Mouse (Mus musculus): ENCODE measurements around the gene Crat. TPM values are rescaled to one million over a fixed set of nuclear protein-coding genes. Genes with fewer than 3 reads are reported as not detected.
"Not testable (repeated sequence)": the region's sequence is repeated elsewhere in the genome, so short reads cannot be mapped to it uniquely, and the experiment has no call there.

The Crat gene
- total RNA-seq, 2 experiments from 2014 or later: 378 to 382 TPM

GRCm38 (mm10) chr2:30440701-30441517 is 25.3 kb upstream of the Crat start:
- peak; percentile 81 for DNase-seq (ENCODE audit: low spot score)

DNA sequence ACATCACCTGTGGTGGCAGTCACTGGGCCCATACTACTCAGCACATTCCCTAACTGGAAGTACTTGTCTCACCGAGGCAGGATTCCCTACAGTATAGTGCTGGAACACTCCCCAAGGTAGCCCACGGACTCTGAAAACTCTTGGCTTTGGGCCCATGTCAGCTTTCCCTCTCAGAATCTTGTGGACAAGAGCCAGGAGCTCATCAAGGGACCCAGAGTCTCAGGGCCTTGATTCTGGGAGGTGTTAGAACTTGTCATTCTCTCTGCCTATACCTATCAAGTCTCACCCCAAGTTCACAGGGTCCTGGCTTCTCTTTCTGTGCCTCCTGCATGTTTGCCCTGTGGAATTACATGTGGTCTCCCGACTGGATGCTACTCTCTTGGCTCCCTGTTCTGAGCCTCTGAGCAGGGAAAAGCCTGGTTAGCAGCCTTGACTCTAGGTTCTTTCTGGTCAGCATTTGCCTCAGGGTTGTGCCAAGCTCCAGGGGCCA is 24.6 kb upstream of the Crat start:
- DNase-seq (ENCODE audit: low spot score): no peak

GRCm38 (mm10) chr2:30439631-30440030 is 24.0 kb upstream of the Crat start:
- no peak for DNase-seq (ENCODE audit: low spot score)

GRCm38 (mm10) chr2:30437791-30438190 is 22.2 kb upstream of the Crat start:
- no peak for DNase-seq (ENCODE audit: low spot score)

GRCm38 (mm10) chr2:30436809-30437208 is 21.2 kb upstream of the Crat start:
- DNase-seq (ENCODE audit: low spot score): no peak

- DNase-seq (ENCODE audit: low spot score): peak; percentile 47
Observed at GRCm38 (mm10) chr2:30436156-30436545, 20.5 kb upstream of the Crat start.

DNA sequence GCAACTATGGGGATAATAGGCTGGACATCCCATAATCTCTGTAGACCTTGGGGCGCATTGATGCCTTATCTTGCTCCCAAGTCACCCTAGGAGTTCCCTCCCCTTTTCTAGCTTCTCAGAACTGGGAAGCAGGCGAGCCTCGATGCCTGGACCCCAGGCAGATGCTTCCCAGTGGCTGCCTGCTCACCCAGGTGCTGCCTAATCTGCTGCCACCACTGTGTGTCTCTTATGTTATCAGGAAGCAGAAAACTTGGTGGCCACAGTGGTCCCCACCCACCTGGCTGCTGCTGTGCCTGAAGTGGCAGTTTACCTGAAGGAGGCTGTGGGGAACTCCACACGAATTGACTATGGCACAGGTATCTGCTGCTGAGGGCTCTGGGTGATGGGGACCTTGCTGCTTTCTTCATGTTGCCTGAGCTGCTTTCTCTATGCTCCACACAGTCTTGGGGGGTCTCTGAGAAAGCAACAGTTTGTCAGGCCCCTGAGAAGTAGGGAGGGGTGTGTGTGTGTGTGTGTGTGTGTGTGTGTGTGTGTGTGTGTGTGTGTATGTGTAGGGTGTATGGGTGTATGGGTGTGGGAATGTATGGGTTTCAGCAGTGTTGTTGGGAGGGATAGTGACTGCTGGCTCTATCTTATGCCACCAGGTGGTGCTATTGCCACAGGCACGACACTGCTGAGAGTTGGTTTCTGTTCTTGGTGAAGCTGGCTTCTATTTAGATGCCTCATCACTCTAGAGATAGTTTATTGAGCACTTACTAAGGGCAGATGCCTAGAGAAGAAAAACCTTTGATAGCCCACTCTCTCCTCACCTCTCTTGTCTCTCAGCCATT is 19.9 kb upstream of the Crat start:
- peak; percentile 75 for DNase-seq (ENCODE audit: low spot score)

- peak; percentile 90 for DNase-seq (ENCODE audit: low spot score)
Observed at GRCm38 (mm10) chr2:30429156-30429555, 13.5 kb upstream of the Crat start.

GRCm38 (mm10) chr2:30421432-30421831 is 5.8 kb upstream of the Crat start:
- no peak for DNase-seq (ENCODE audit: low spot score)

GRCm38 (mm10) chr2:30419112-30419511 is 3.5 kb upstream of the Crat start:
- DNase-seq (ENCODE audit: low spot score): no peak

DNA sequence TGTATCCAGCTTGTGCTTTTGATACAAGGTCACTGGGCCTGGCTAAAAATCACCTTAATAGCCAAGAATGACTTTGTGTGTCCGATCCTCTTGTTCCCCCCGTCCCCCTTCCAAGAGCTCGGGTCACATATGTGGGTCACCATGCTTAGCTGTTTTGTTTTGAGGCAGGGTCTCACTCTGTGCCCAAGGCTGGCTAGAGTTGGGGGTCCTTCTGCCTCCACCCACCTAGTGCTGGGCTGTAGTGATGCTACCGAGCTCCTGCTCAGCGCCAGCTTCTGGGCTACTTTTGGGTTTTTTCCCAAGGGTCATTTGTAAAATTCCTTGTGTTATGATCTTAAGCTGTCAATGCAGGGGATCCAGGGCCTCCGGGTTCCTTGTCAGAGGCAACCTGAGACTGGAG is 2.6 kb upstream of the Crat start:
- no peak for DNase-seq (ENCODE audit: low spot score)

GRCm38 (mm10) chr2:30417595-30418165 is 2.1 kb upstream of the Crat start:
- DNase-seq (ENCODE audit: low spot score): no peak

DNA sequence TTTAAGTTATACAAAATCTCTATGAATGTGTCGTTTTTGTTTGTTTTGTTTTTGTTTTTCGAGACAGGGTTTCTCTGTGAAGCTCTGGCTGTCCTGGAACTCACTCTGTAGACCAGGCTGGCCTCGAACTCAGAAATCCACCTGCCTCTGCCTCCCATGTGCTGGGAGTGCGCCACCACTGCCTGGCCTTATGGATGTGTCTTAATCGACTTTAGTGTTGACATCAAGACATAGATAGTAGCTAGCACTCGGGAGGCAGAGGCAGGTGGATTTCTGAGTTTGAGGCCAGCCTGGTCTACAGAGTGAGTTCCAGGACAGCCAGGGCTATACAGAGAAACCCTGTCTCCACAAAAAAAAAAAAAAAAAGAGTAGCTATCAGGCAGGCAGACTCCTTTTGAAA is 1.5 kb upstream of the Crat start:
- DNase-seq (ENCODE audit: low spot score): not testable (repeated sequence)

- no peak for DNase-seq (ENCODE audit: low spot score)
Observed at GRCm38 (mm10) chr2:30416649-30416965, 994 bp upstream of the Crat start.

DNA sequence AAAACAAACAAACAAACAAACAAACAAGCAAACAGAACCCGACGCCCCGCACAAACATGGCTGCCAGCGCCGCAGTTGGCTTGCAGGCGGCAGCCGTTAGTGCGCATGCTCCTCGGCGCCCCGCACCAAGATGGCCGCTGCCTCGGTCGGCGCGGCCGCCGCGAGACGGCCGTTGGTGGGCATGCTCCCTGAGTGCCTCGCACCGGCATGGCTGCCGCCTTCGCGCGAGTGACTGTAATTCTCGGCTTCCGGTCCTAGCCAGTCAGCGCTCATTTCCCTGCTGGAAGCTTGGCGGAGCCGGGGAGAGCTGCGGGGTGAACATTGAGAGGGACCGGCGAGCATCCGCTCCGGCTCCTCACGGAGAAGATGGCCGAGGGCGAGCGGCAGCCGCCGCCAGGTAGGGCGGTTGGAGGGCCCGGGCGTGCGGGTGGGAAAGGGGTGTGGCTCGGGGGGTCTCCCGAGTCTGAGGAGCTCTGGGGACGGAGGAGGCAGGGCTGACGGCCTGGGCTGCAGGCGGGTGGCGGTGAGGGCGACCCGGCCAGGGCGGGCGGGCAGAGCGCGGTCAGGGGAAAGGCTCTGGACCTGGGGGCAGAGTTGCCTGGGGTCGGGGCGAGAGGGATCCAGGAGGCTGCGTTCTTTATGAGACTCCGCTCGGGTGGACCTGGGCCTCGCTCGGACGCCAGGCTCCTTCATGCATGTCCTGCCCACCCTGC is 479 bp upstream of the Crat start, which contains the start of gene Ptpa:
Ptpa (plus strand) TSS at position 104 of the 713 bp plus-strand sequence.
- peak; percentile 89 for DNase-seq (ENCODE audit: low spot score)

DNA sequence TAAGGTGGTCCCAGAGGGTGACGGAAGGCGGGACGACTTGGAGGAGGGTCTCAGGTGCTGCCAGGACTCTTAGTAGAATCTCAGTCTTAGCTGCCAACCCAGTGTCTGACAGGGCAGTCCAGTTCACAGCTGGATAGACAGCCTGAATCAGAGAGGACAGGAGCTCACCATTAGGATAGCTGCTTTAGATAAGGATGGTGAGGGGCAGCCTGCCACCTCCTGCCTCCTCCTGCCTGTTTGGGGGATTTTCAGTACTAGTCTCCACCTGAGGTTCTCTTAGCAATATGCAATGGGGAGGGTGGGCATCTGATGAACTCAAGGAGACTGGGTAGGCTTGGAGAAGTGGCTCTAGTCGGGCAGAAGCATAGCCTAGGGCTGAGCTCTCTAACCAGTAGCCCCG is 932 bp downstream of the Crat start:
- no peak for DNase-seq (ENCODE audit: low spot score)

DNA sequence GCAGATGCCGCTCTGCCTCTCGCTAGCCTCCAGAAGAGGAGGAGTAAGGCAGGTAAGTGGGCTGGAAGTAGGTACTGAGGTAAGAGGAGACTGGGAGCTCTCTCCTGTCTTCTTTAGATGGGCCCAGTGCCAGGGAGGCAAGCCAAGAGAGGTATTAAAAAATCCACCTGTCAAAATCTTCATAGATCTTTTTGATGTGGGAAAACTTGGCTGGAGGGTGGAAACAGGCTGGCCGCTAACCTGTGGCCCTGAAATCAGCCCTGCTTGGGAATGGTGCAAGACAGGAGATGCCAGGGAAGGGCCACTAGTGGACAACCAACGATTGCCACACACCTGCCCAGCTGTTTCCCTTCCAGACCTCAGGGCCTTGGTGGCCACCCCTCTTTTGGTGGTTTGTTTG is 1.5 kb downstream of the Crat start:
- peak; percentile 47 for DNase-seq (ENCODE audit: low spot score)

- DNase-seq (ENCODE audit: low spot score): no peak
Observed at GRCm38 (mm10) chr2:30413038-30413973, 2.3 kb downstream of the Crat start.

DNA sequence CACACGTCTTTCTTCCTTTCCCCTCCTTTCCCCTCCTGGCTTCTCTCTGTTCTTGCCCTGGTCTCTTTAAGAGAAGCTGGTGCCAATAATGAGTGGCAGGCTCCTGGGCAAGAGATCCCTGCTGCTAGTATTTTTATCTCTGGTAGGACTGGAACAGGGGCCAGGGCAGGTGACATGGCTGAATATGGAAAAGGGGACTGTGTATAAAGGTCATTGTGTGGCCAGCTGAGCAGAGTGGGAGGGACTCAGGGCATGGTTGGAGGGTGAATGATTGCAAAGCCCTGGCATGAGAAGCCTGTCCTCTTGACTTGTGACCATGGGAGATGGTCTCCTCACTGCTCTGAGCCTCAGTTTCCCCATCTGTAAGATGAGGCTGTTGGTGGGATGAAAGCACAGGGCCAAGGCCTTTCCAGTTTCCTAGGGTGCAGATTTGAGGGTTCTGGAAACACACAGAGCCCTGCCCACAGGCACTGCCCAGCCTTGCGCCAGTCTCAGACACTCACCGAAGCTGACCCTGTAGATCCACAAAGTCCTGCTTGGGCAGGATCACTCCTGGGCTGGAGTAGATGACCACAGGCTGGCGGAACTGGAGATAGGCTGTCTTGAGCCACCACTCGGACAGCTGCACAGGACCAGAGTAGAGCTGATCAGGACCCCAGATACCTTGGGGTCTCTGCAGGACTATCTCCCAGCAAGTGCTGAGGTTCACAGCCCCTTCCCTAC is 6.0 kb downstream of the Crat start:
- DNase-seq (ENCODE audit: low spot score): peak; percentile 79

All from gastrocnemius, adult 18-20 months (tissue).